Mouse (Mus musculus) thymus, adult 18-20 months (tissue): ENCODE results near the gene Tmcc3.

Experiments used
- DNase-seq, 2 experiments: peaks; one replicate each; pipeline ENCODE4 v3.0.0; 2022; ENCODE audit warnings: mixed read lengths in 2 of 2

Tmcc3 gene

GRCm38 (mm10) chr10:94551924-94552523 lies 240.3 kb downstream of the Tmcc3 start:
- no peak for DNase-seq

- DNase-seq, result no peak
Measured at GRCm38 (mm10) chr10:94555394-94555793, 243.6 kb downstream of the Tmcc3 start.

GRCm38 (mm10) chr10:94557428-94558149 lies 245.8 kb downstream of the Tmcc3 start:
- no peak for DNase-seq

- no peak for DNase-seq
Measured at GRCm38 (mm10) chr10:94558826-94559225, 247.1 kb downstream of the Tmcc3 start.

GRCm38 (mm10) chr10:94561351-94561750 lies 249.6 kb downstream of the Tmcc3 start:
- DNase-seq, result no peak

GRCm38 (mm10) chr10:94562188-94562587 lies 250.4 kb downstream of the Tmcc3 start:
- peak in 1 of 2 experiments; percentile 22 for DNase-seq

- DNase-seq, result no peak
Measured at GRCm38 (mm10) chr10:94562991-94563390, 251.2 kb downstream of the Tmcc3 start.

GRCm38 (mm10) chr10:94565410-94566221 lies 253.9 kb downstream of the Tmcc3 start:
- no peak for DNase-seq

- DNase-seq, result no peak
Measured at GRCm38 (mm10) chr10:94566222-94566868, 254.6 kb downstream of the Tmcc3 start.

GRCm38 (mm10) chr10:94567251-94567650 lies 255.5 kb downstream of the Tmcc3 start:
- DNase-seq, result no peak

GRCm38 (mm10) chr10:94567915-94568314 lies 256.2 kb downstream of the Tmcc3 start:
- no peak for DNase-seq

GRCm38 (mm10) chr10:94568867-94569266 lies 257.1 kb downstream of the Tmcc3 start:
- no peak for DNase-seq

GRCm38 (mm10) chr10:94569731-94570130 lies 258.0 kb downstream of the Tmcc3 start:
- DNase-seq, result no peak

- DNase-seq, result no peak
Measured at GRCm38 (mm10) chr10:94571927-94572620, 260.3 kb downstream of the Tmcc3 start.

GRCm38 (mm10) chr10:94572772-94573171 lies 261.0 kb downstream of the Tmcc3 start:
- no peak for DNase-seq

- DNase-seq, result no peak
Measured at GRCm38 (mm10) chr10:94574451-94575333, 262.9 kb downstream of the Tmcc3 start.

- DNase-seq, result no peak
Measured at GRCm38 (mm10) chr10:94575958-94576357, 264.2 kb downstream of the Tmcc3 start.

GRCm38 (mm10) chr10:94578870-94579269 lies 267.1 kb downstream of the Tmcc3 start:
- DNase-seq, result no peak

GRCm38 (mm10) chr10:94581384-94581783 lies 269.6 kb downstream of the Tmcc3 start:
- DNase-seq, result no peak

GRCm38 (mm10) chr10:94583714-94584113 lies 272.0 kb downstream of the Tmcc3 start:
- no peak for DNase-seq

GRCm38 (mm10) chr10:94584851-94585359 lies 273.2 kb downstream of the Tmcc3 start:
- DNase-seq, result no peak
